Mouse (Mus musculus) embryonic facial prominence, embryonic 13.5 days (tissue): ENCODE results near the gene Itga3. TPM values are rescaled to one million over a fixed set of nuclear protein-coding genes. Genes with fewer than 3 reads are reported as not detected.
"Not testable (repeated sequence)": the region's sequence is repeated elsewhere in the genome, so short reads cannot be mapped to it uniquely, and the experiment has no call there.

Experiments
- ATAC-seq: fragments of 200-750 bp; cut with Nextera tagmentation; 2 replicates; pipeline ENCODE4 v1.8.0; 2017; ENCODE audit warnings: low read depth; ENCODE audit not compliant: insufficient number of reproducible peaks, insufficient read depth, low FRiP score, low TSS enrichment
- H3K27ac ChIP-seq: fragments of 300-500 bp; sonication (generic); 2 replicates; pipeline ENCODE4 v1.5.1; 2015; ENCODE audit warnings: moderate library complexity, mild to moderate bottlenecking, inconsistent platforms
- H3K27me3 ChIP-seq: fragments of 300-500 bp; sonication (generic); 2 replicates; pipeline ENCODE4 v1.6.1; 2015; ENCODE audit warnings: mild to moderate bottlenecking, inconsistent platforms
- H3K36me3 ChIP-seq: fragments of 300-500 bp; sonication (generic); 2 replicates; pipeline ENCODE4 v1.6.1; 2015; ENCODE audit warnings: mild to moderate bottlenecking, inconsistent platforms
- H3K4me1 ChIP-seq: fragments of 300-500 bp; sonication (generic); 2 replicates; pipeline ENCODE4 v1.6.1; 2015; ENCODE audit warnings: inconsistent platforms
- H3K4me2 ChIP-seq: fragments of 300-500 bp; sonication (generic); 2 replicates; pipeline ENCODE4 v1.6.1; 2015; ENCODE audit warnings: moderate library complexity, mild to moderate bottlenecking, inconsistent platforms
- H3K4me3 ChIP-seq: fragments of 300-500 bp; sonication (generic); 2 replicates; pipeline ENCODE4 v1.5.1; 2015; ENCODE audit warnings: mild to moderate bottlenecking, inconsistent platforms
- H3K9ac ChIP-seq: fragments of 300-500 bp; sonication (generic); 2 replicates; pipeline ENCODE4 v1.6.1; 2015; ENCODE audit warnings: mild to moderate bottlenecking, inconsistent platforms
- H3K9me3 ChIP-seq: fragments of 300-500 bp; sonication (generic); 2 replicates; pipeline ENCODE4 v1.6.1; 2016; ENCODE audit warnings: inconsistent platforms
- WGBS: fragments of 180-500 bp; shearing (Covaris S2); methylation state at CpG from one replicate; pipeline ENCODE4 v1.1.7; 2015; ENCODE audit warnings: mixed read lengths; 5-methylcytosine and 5-hydroxymethylcytosine counted together
- polyA plus RNA-seq: library from polyadenylated mRNA; unstranded; fragments of >200 nt; fragmentation: Nextera tagmentation; extraction: Ambion mirVana; gene quantifications from 2 replicates; pipeline ENCODE4 v1.2.1, GENCODE M21; 2015

Itga3 gene
- polyA plus RNA-seq, 1 experiment from 2014 or later, result 7.0 TPM

- Histone ChIP-seq H3K4me1 (no peaks in the 10 kb centered on the region), H3K27ac (peak overlapping the region; percentile 34; the same call in 1 of the 2 replicates), H3K9ac (no peak overlapping the region), H3K9me3 (no peaks in the 10 kb centered on the region), H3K27me3 (no peaks in the 10 kb centered on the region), H3K36me3 (peaks cover 87% of the 10 kb centered on the region), H3K4me2 (no peak overlapping the region), H3K4me3 (no peak overlapping the region)
- WGBS, result 74% methylated on average over 29 of the region's 29 CpGs
- no peak for ATAC-seq
Measured at GRCm38 (mm10) chr11:95024439-95025184, 52.0 kb downstream of the Itga3 start.

- Histone ChIP-seq H3K36me3 (peaks cover 87% of the 10 kb centered on the region), H3K4me3 (no peak overlapping the region), H3K27me3 (no peaks in the 10 kb centered on the region), H3K9ac (no peak overlapping the region), H3K27ac (no peak overlapping the region), H3K9me3 (no peaks in the 10 kb centered on the region), H3K4me1 (no peaks in the 10 kb centered on the region), H3K4me2 (no peak overlapping the region)
- 93% methylated on average over 9 of the region's 9 CpGs for WGBS
- no peak for ATAC-seq
Measured at GRCm38 (mm10) chr11:95023481-95023880, 53.1 kb downstream of the Itga3 start.

GRCm38 (mm10) chr11:95022237-95022992 lies 54.2 kb downstream of the Itga3 start:
- Histone ChIP-seq H3K36me3 (peaks cover 91% of the 10 kb centered on the region), H3K9ac (no peak overlapping the region), H3K9me3 (no peaks in the 10 kb centered on the region), H3K27me3 (no peaks in the 10 kb centered on the region), H3K4me3 (no peak overlapping the region), H3K4me1 (no peaks in the 10 kb centered on the region), H3K27ac (no peak overlapping the region), H3K4me2 (no peak overlapping the region)
- WGBS, result 79% methylated on average over 10 of the region's 10 CpGs
- no peak for ATAC-seq

- Histone ChIP-seq H3K4me1 (peaks cover 31% of the 10 kb centered on the region), H3K27ac (no peak overlapping the region), H3K4me3 (no peak overlapping the region), H3K9ac (peak overlapping the region; percentile 32; the same call in 1 of the 2 replicates), H3K4me2 (no peak overlapping the region), H3K9me3 (no peaks in the 10 kb centered on the region), H3K27me3 (no peaks in the 10 kb centered on the region), H3K36me3 (peaks cover 69% of the 10 kb centered on the region)
- WGBS, result 78% methylated on average over 3 of the region's 3 CpGs
- no peak for ATAC-seq
Measured at GRCm38 (mm10) chr11:95015484-95015883, 61.1 kb downstream of the Itga3 start.

- no peak for ATAC-seq
- H3K4me2 ChIP-seq, result peak overlapping the region; percentile 81
- H3K4me3 ChIP-seq, result no peak overlapping the region
- H3K36me3 ChIP-seq, result peaks cover 43% of the 10 kb centered on the region
- H3K4me1 ChIP-seq, result peaks cover 50% of the 10 kb centered on the region
- no peak overlapping the region for H3K27ac ChIP-seq
- WGBS, result 34% methylated on average over 3 of the region's 3 CpGs
- no peaks in the 10 kb centered on the region for H3K27me3 ChIP-seq
- no peak overlapping the region for H3K9ac ChIP-seq
- no peaks in the 10 kb centered on the region for H3K9me3 ChIP-seq
Measured at GRCm38 (mm10) chr11:95012487-95012886, 64.1 kb downstream of the Itga3 start.

- Histone ChIP-seq H3K27ac (no peak overlapping the region; the same call in 1 of the 2 replicates), H3K9me3 (no peaks in the 10 kb centered on the region), H3K4me2 (peak overlapping the region; percentile 81), H3K4me1 (peaks cover 54% of the 10 kb centered on the region), H3K36me3 (peaks cover 39% of the 10 kb centered on the region), H3K27me3 (no peaks in the 10 kb centered on the region), H3K4me3 (peak overlapping the region; percentile 93), H3K9ac (peak overlapping the region; percentile 94)
- no peak for ATAC-seq
- 64% methylated on average over 3 of the region's 3 CpGs for WGBS
Measured at GRCm38 (mm10) chr11:95012075-95012474, 64.5 kb downstream of the Itga3 start.

- Histone ChIP-seq H3K27ac (no peak overlapping the region), H3K4me2 (peak overlapping the region; percentile 81), H3K4me1 (peaks cover 59% of the 10 kb centered on the region), H3K9ac (peak overlapping the region; percentile 94), H3K9me3 (no peaks in the 10 kb centered on the region), H3K4me3 (peak overlapping the region; percentile 93), H3K36me3 (peaks cover 35% of the 10 kb centered on the region), H3K27me3 (no peaks in the 10 kb centered on the region)
- 37% methylated on average over 1 of the region's 1 CpGs for WGBS
- no peak for ATAC-seq
Measured at GRCm38 (mm10) chr11:95011416-95011815, 65.2 kb downstream of the Itga3 start.

GRCm38 (mm10) chr11:95010841-95011403 lies 65.7 kb downstream of the Itga3 start:
- H3K4me1 ChIP-seq, result peaks cover 64% of the 10 kb centered on the region
- WGBS, result 8% methylated on average over 3 of the region's 4 CpGs

GRCm38 (mm10) chr11:95010141-95010739 lies 66.4 kb downstream of the Itga3 start:
- peak overlapping the region; percentile 94 for H3K9ac ChIP-seq
- ATAC-seq, result no peak
- no peaks in the 10 kb centered on the region for H3K9me3 ChIP-seq
- H3K4me1 ChIP-seq, result peaks cover 67% of the 10 kb centered on the region
- under 1% methylated on average over 37 of the region's 40 CpGs for WGBS
- peak overlapping the region; percentile 81 for H3K4me2 ChIP-seq
- H3K27ac ChIP-seq, result peak overlapping the region; percentile 97
- no peaks in the 10 kb centered on the region for H3K27me3 ChIP-seq
- peaks cover 32% of the 10 kb centered on the region for H3K36me3 ChIP-seq
- H3K4me3 ChIP-seq, result peak overlapping the region; percentile 93

More at GRCm38 (mm10) chr11:95010841-95011403, 65.7 kb downstream of the Itga3 start:
- peak overlapping the region; percentile 81 for H3K4me2 ChIP-seq
- H3K4me3 ChIP-seq, result peak overlapping the region; percentile 93
- H3K9ac ChIP-seq, result peak overlapping the region; percentile 94
- H3K36me3 ChIP-seq, result peaks cover 32% of the 10 kb centered on the region
- H3K9me3 ChIP-seq, H3K27me3 ChIP-seq, ATAC-seq: not testable (repeated sequence)
- peak overlapping the region; percentile 97; the same call in 1 of the 2 replicates for H3K27ac ChIP-seq

- H3K9ac ChIP-seq, result peak within 1 kb of the TSS; percentile 94
- no peaks in the 10 kb centered on the region for H3K9me3 ChIP-seq
- H3K36me3 ChIP-seq, result peaks cover 32% of the 10 kb centered on the region
- ATAC-seq, result peak; percentile 60; the same call in 1 of the 2 replicates
- peaks cover 67% of the 10 kb centered on the region for H3K4me1 ChIP-seq
- peak within 1 kb of the TSS; percentile 97 for H3K27ac ChIP-seq
- H3K27me3 ChIP-seq, result no peaks in the 10 kb centered on the region
- 0% methylated on average over 27 of the region's 32 CpGs for WGBS
- peak within 1 kb of the TSS; percentile 93 for H3K4me3 ChIP-seq
- H3K4me2 ChIP-seq, result peak within 1 kb of the TSS; percentile 81
Measured at GRCm38 (mm10) chr11:95009629-95010014, 67.0 kb downstream of the Itga3 start, which contains the start of gene Samd14. TSS of gene Samd14 (plus strand) at chr11:95009879.
